Mouse (Mus musculus): ENCODE measurements around the gene Zfp326.

DNA sequence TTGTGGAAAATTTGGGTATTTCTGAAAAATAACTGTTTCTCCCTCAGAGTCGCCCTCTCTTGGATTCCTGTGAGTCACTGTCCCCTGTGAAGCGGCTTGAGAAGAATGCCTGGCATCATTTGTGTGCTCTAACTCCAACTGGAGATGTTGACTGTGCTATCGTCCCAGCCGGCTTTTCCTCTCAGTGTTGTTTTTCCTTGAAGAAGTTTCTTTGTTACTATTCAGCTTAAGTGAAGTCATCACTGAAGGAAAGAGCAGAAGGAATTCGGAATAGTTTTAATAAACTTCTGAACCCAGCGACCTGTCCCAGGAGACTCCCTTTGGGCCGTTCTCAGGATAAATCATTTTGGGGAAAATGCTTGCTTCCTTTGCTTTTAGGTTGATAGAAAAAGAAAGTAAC, 44.2 kb upstream of the Zfp326 start:
- TF ChIP-seq POLR2A (IDR thresholded peaks at IDR 0.05; ENCODE audit: insufficient read depth, low read depth, low read length): no peak
- TF ChIP-seq CTCF (IDR thresholded peaks at IDR 0.05): peak; percentile 46

All from heart, adult 2 months (tissue).